Mouse (Mus musculus): ENCODE measurements around the gene AL731706.2. TPM values are rescaled to one million over a fixed set of nuclear protein-coding genes. Genes with fewer than 3 reads are reported as not detected.

Gene AL731706.2
- polyA plus RNA-seq (2012; rRNA removed), result not detected in 2 replicates

DNA sequence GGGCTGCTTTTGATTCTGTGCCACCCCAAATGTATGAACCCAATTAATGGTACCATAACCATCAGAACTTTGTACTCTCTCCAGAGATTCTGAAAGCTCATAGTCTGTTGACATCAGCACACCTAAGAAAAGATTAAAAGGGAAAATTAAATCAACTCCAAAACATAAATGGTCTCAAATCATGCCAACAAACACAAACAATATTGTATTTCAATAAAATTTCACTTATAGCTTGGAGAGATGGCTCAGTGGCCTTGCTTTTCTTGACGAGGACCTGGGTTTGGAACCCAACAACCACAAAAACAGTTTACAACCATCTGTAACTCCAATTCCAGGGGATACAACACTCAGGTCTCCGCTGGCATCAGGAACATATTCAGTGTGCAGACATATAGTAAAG lies at the start of gene AL731706.2:
Gene AL731706.2 (minus strand): TSS at position 101 of the 400 bp plus-strand sequence.

DNA sequence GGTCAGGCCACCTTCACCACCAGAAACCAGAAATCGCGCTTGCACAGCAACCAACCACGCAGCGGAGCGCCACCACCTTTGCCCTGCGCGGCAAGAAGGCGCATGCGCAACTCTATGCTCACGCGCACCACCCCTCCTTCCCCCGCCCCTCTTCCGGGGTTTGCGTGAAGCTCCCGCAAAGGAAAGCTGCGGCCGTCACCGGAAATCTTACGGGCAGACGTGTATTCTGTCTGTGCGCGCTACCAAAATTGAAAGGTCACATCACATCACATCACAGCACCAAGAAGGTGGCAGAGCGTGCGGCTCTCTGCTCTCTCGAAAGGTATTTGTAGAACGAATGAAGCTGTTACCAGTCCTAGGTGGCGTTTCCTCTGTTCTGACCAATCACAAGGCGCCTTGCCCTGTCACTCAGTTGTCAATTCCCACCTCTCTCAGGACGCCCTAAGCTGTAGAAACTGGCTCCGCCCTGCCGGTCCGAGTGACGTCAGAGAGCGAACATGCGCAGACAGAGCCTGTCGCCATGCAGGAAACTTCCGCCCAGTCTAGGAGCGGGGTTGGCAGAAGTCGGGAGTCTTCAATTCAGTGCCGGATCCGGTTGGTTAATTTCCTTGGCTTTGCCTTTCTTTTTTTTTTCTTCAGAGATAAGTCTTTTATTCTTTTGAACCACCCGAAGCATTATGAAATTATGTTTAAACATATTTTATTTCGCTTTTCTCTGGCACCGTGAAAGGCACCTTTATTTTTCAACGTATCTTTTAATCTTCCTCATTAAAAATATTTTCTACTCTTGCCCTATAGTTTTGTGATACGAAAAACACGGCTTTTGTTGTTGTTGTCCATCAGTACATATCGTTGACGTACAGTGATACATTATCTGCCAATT lies 5.8 kb upstream of the AL731706.2 start, which contains the start of the genes Slx4ip, AL731706.1 and Mkks:
Gene Slx4ip (plus strand): TSS at position 151 of the 883 bp plus-strand sequence.
Gene AL731706.1 (minus strand): TSS at position 322 of the 883 bp plus-strand sequence.
Gene Mkks (minus strand): TSS at position 322 of the 883 bp plus-strand sequence.

Other genes starting within 250 kb of the AL731706.2 start
- 0.09 TPM in 1 of 2 replicates, not detected in the other for gene Snap25, start 172.2 kb downstream of the AL731706.2 start, polyA plus RNA-seq (2012; rRNA removed)
- gene Slx4ip, start 5.5 kb upstream of the AL731706.2 start, polyA plus RNA-seq (2012; rRNA removed), result 0.32 and 0.75 TPM in 2 replicates
- 1.6 and 2.2 TPM in 2 replicates for gene AL731706.1, start 5.7 kb upstream of the AL731706.2 start, polyA plus RNA-seq (2012; rRNA removed)
- gene Mkks, start 5.7 kb upstream of the AL731706.2 start, polyA plus RNA-seq (2012; rRNA removed), result 3.0 and 6.5 TPM in 2 replicates
- gene Jag1, start 231.0 kb upstream of the AL731706.2 start, polyA plus RNA-seq (2012; rRNA removed), result 10.0 and 11.2 TPM in 2 replicates